19 mouse cellular contexts compared by ENCODE assay signal in genomic region chr2:77369174-77369573, GRCm38 (mm10).
A peak's percentile ranks its signal among the peaks of the same experiment; 100 is the strongest.
DNase-seq lines count a peak whose midpoint lies in the region; TF ChIP-seq lines count a peak whose summit lies in the region.
"Had no signal": no experiment of that assay in that cellular context is flagged by ENCODE, and none has a peak within 500 bp of the region (broad histone marks: within the 10 kb centered on the region; RNA-seq: fewer than 3 reads in every experiment).

No protein-coding gene starts in this region.

- H3K4me1 ChIP-seq in ES-E14 (ENCODE audit: control insufficient read depth in 2 of 2, insufficient read depth in 2 of 2, low read length in 2 of 2, poor library complexity in 1 of 2): no peaks in the 10 kb centered on the region
- H3K4me1 ChIP-seq: embryonic facial prominence, embryonic 10.5 days; limb, embryonic 15.5 days had no signal

- H3K27ac ChIP-seq in ES-E14 (ENCODE audit: insufficient read depth, low read depth, low read length, poor library complexity, severe bottlenecking): no peak overlapping the region
- H3K27ac ChIP-seq: embryonic facial prominence, embryonic 10.5 days; hindbrain, postnatal 0 days; limb, embryonic 15.5 days had no signal

- in situ Hi-C loops in ES-E14 (cut with MboI; ENCODE audit: low sequenced_read_pairs in 2 of 2, unreplicated experiment in 2 of 2): loop anchor here in 1 of 2 experiments (10.0 kb wide), 1 partner anchor 346 kb away; no protein-coding TSS in a partner anchor

- H3K9me3 ChIP-seq in ES-E14 (ENCODE audit: control insufficient read depth, insufficient read depth, low read depth, low read length): no peaks in the 10 kb centered on the region
- H3K9me3 ChIP-seq: embryonic facial prominence, embryonic 10.5 days; limb, embryonic 15.5 days had no signal

- DNase-seq in kidney, postnatal 4 days: peak; percentile 24 to 30
- DNase-seq in kidney, postnatal 10 days: no peak
- DNase-seq in 3T3-L1 (ENCODE audit: low read depth, low spot score): peak; percentile 29
- peak; percentile 28 for DNase-seq in ES-E14 (ENCODE audit: low read depth, low spot score)
- peak; percentile 19 for DNase-seq in c-Kit-positive CD71-negative TER-119-negative erythroid progenitor cells, embryonic 14.5 days (ENCODE audit: low read depth)
- DNase-seq in yolk sac, embryonic 10.5 days (ENCODE audit: low spot score): no peak
- no peak for DNase-seq in heart, postnatal 25 days (ENCODE audit: low spot score)
- DNase-seq in spleen, adult 18-20 months: no peak
- DNase-seq: adrenal gland, postnatal 10 days; cerebellum, postnatal 14 days; heart, postnatal 14 days; kidney, adult 9 months; midbrain, embryonic 14.5 days; right cerebral cortex, postnatal 25 days; thymus, adult 2 months had no signal

- intact Hi-C loops in heart, postnatal 25 days (cut with DNase I): no loop called here

- H3K9ac ChIP-seq in ES-E14 (ENCODE audit: insufficient read depth, low read depth, low read length, poor library complexity, severe bottlenecking): no peak overlapping the region
- H3K9ac ChIP-seq: limb, embryonic 15.5 days had no signal

- H3K36me3 ChIP-seq in ES-E14 (ENCODE audit: control insufficient read depth, insufficient read depth, low read length, poor library complexity, severe bottlenecking): no peaks in the 10 kb centered on the region
- H3K36me3 ChIP-seq: embryonic facial prominence, embryonic 10.5 days; limb, embryonic 15.5 days had no signal

- H3K4me3 ChIP-seq in ES-E14 (ENCODE audit: insufficient read depth in 1 of 2, low read depth in 1 of 2, low read length in 2 of 2, poor library complexity in 1 of 2, severe bottlenecking in 1 of 2): no peak overlapping the region
- H3K4me3 ChIP-seq: embryonic facial prominence, embryonic 10.5 days; erythroblast, embryonic 14.5 days; limb, embryonic 15.5 days had no signal

TF ChIP-seq in ES-E14, 5 proteins besides CTCF, POLR2A, EP300 and RAD21:
- TF ChIP-seq MAFK (IDR thresholded peaks at IDR 0.05; ENCODE audit: insufficient read depth, low read depth, low read length) (no peak), HCFC1 (IDR thresholded peaks at IDR 0.05; ENCODE audit: borderline replicate concordance, insufficient read depth, low read length) (no peak), CHD2 (IDR thresholded peaks at IDR 0.05; ENCODE audit: low read depth, low read length) (no peak), ZNF384 (IDR thresholded peaks at IDR 0.05; ENCODE audit: low read depth, low read length) (no peak), ZC3H11A (IDR thresholded peaks at IDR 0.05; ENCODE audit: borderline replicate concordance, low read depth, low read length) (no peak)

Comparison
In these comparisons a context has a peak if more than half of its experiments do, and no peak if none do; other contexts are left out.
1. DNase-seq: peak in kidney, postnatal 4 days (2 of 2), 3T3-L1 (single experiment), ES-E14 (single experiment) and c-Kit-positive CD71-negative TER-119-negative erythroid progenitor cells, embryonic 14.5 days (single experiment); none in kidney, postnatal 10 days (single experiment), yolk sac, embryonic 10.5 days (single experiment), heart, postnatal 25 days (single experiment) and spleen, adult 18-20 months (0 of 2).